Mouse (Mus musculus): ENCODE measurements around the gene Krt12. TPM values are rescaled to one million over a fixed set of nuclear protein-coding genes. Genes with fewer than 3 reads are reported as not detected.

Krt12 gene
- polyA plus RNA-seq, 1 experiment from 2014 or later = not detected

DNA sequence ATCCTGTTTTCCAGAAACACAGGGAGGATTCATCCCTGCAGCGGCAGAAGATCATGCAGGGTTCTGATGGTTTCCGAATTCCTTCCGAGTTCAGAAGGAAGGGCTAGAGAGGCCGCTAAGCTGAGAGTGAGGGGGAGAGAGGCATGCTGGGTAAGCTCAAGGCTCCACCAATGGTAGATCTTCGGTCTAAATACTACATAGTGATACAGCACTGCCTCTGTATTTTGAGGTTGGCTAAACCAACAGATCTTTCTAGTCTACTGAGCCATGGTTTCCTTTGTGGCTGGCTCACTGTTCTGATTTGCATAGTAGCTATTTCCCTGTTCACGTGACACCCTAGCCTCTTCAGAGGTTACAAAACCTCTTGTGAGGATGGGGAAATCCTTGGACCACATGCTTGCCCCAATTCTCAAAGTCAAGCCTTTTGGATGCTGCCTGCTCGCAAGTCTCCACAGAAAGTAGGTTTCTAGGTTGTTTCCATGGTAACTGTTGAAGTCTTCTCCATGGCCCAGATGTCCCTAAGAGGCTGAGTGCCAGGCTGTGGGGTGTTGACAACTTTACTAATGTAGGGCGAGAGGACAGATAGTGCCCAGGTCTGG lies 52.1 kb downstream of the Krt12 start:
- Histone ChIP-seq H3K9me3 (no peaks in the 10 kb centered on the region), H3K4me1 (no peaks in the 10 kb centered on the region), H3K9ac (no peak overlapping the region), H3K27me3 (no peaks in the 10 kb centered on the region; the same call in 1 of the 2 replicates), H3K4me3 (no peak overlapping the region), H3K36me3 (no peaks in the 10 kb centered on the region), H3K4me2 (no peak overlapping the region), H3K27ac (no peak overlapping the region)
- 84% methylated on average over 8 of the region's 8 CpGs for WGBS
- ATAC-seq (ENCODE audit: insufficient number of reproducible peaks, insufficient read depth, low FRiP score, low TSS enrichment, low read depth) = no peak

DNA sequence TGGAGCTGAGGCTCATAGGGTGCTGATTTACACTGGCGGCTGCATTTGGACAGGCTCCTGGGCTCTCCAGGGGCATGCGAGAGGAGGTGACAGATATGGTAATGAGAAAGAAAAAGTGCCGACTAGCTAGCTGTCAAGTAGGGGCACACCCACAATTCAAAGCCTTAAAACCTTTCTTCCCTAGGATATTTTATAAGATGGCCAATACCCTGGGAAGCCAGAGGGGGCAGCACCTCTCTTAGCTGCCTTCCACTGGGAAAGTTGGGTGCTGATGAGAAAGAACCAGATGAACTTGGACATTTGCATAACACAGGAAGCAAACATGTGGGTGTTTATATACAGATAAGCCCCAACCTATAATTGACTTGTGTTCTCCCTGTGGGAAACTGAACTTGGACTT lies 52.8 kb downstream of the Krt12 start:
- no peak for ATAC-seq (ENCODE audit: insufficient number of reproducible peaks, insufficient read depth, low FRiP score, low TSS enrichment, low read depth)
- no peaks in the 10 kb centered on the region for H3K4me1 ChIP-seq
- H3K9me3 ChIP-seq = no peaks in the 10 kb centered on the region
- no peak overlapping the region for H3K4me2 ChIP-seq
- no peak overlapping the region for H3K4me3 ChIP-seq
- H3K36me3 ChIP-seq = no peaks in the 10 kb centered on the region
- H3K9ac ChIP-seq = no peak overlapping the region
- H3K27ac ChIP-seq = no peak overlapping the region
- WGBS = 18% methylated on average over 3 of the region's 3 CpGs
- H3K27me3 ChIP-seq = no peaks in the 10 kb centered on the region; the same call in 1 of the 2 replicates

DNA sequence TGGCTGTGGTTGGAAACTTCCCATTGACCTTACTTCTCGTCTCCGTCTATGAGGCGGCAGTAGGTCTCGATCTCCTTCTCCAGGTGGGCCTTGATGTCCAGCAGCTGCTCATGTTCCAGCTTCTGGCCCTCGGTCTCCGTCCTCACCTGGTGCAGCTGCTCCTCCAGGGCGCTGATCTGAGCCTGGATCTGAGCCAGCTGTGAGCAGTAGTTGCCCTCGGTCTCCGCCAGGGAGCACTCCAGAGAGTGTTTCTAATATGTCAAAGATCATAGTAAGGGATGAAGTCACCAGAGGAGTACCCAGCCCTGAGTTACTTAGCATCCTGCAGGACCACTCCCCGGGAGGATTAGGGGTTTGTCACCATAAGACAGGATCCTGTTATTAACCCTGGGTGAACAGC lies 55.3 kb downstream of the Krt12 start:
- 48% methylated on average over 10 of the region's 10 CpGs for WGBS

More for the DNA sequence above, 55.3 kb downstream of the Krt12 start:
- Histone ChIP-seq H3K9ac (no peak overlapping the region), H3K9me3 (no peaks in the 10 kb centered on the region), H3K36me3 (no peaks in the 10 kb centered on the region), H3K27me3 (no peaks in the 10 kb centered on the region; the same call in 1 of the 2 replicates), H3K4me1 (no peaks in the 10 kb centered on the region), H3K4me3 (no peak overlapping the region), H3K27ac (no peak overlapping the region), H3K4me2 (no peak overlapping the region)
- ATAC-seq (ENCODE audit: insufficient number of reproducible peaks, insufficient read depth, low FRiP score, low TSS enrichment, low read depth) = no peak

Other genes with a start within 250 kb of the Krt12 start
- gene Smarce1, start 191.2 kb downstream of the Krt12 start, polyA plus RNA-seq (2015; fragmentation: Nextera tagmentation; extraction: Ambion mirVana) = 307 and 334 TPM in 2 replicates
- gene Krt222, start 178.2 kb downstream of the Krt12 start, polyA plus RNA-seq (2015; fragmentation: Nextera tagmentation; extraction: Ambion mirVana) = 0.41 and 0.42 TPM in 2 replicates
- gene Krt24, start 137.0 kb downstream of the Krt12 start, polyA plus RNA-seq (2015; fragmentation: Nextera tagmentation; extraction: Ambion mirVana) = 0.32 and 0.44 TPM in 2 replicates
- gene Krt25, start 99.3 kb downstream of the Krt12 start, polyA plus RNA-seq (2015; fragmentation: Nextera tagmentation; extraction: Ambion mirVana) = 0.12 and 0.34 TPM in 2 replicates
- 0.14 TPM in 1 of 2 replicates, not detected in the other for gene Krt26, start 84.3 kb downstream of the Krt12 start, polyA plus RNA-seq (2015; fragmentation: Nextera tagmentation; extraction: Ambion mirVana)
- gene Krt27, start 71.2 kb downstream of the Krt12 start, polyA plus RNA-seq (2015; fragmentation: Nextera tagmentation; extraction: Ambion mirVana) = 0.33 and 0.39 TPM in 2 replicates
- gene Krt28, start 47.4 kb downstream of the Krt12 start, polyA plus RNA-seq (2015; fragmentation: Nextera tagmentation; extraction: Ambion mirVana) = 1.1 and 1.4 TPM in 2 replicates
- gene Krt10, start 32.9 kb downstream of the Krt12 start, polyA plus RNA-seq (2015; fragmentation: Nextera tagmentation; extraction: Ambion mirVana) = 46.0 and 60.4 TPM in 2 replicates
- gene Krt20, start 15.9 kb upstream of the Krt12 start, polyA plus RNA-seq (2015; fragmentation: Nextera tagmentation; extraction: Ambion mirVana) = 0.24 and 3.2 TPM in 2 replicates
- gene Krt23, start 70.9 kb upstream of the Krt12 start, polyA plus RNA-seq (2015; fragmentation: Nextera tagmentation; extraction: Ambion mirVana) = 5.1 and 9.0 TPM in 2 replicates
- gene Krt39, start 99.1 kb upstream of the Krt12 start, polyA plus RNA-seq (2015; fragmentation: Nextera tagmentation; extraction: Ambion mirVana) = not detected in 2 replicates
- gene Krt40, start 120.9 kb upstream of the Krt12 start, polyA plus RNA-seq (2015; fragmentation: Nextera tagmentation; extraction: Ambion mirVana) = not detected in 2 replicates
- not detected in 2 replicates for gene Krtap3-3, start 128.6 kb upstream of the Krt12 start, polyA plus RNA-seq (2015; fragmentation: Nextera tagmentation; extraction: Ambion mirVana)
- not detected in 2 replicates for gene Krtap3-2, start 134.6 kb upstream of the Krt12 start, polyA plus RNA-seq (2015; fragmentation: Nextera tagmentation; extraction: Ambion mirVana)
- not detected in 2 replicates for gene Gm11939, start 137.2 kb upstream of the Krt12 start, polyA plus RNA-seq (2015; fragmentation: Nextera tagmentation; extraction: Ambion mirVana)
- not detected in 2 replicates for gene Krtap3-1, start 144.4 kb upstream of the Krt12 start, polyA plus RNA-seq (2015; fragmentation: Nextera tagmentation; extraction: Ambion mirVana)
- not detected in 2 replicates for gene Krtap1-5, start 158.8 kb upstream of the Krt12 start, polyA plus RNA-seq (2015; fragmentation: Nextera tagmentation; extraction: Ambion mirVana)
- not detected in 2 replicates for gene Krtap1-4, start 161.4 kb upstream of the Krt12 start, polyA plus RNA-seq (2015; fragmentation: Nextera tagmentation; extraction: Ambion mirVana)
- not detected in 2 replicates for gene Krtap1-3, start 169.1 kb upstream of the Krt12 start, polyA plus RNA-seq (2015; fragmentation: Nextera tagmentation; extraction: Ambion mirVana)
- gene Krtap9-3, start 175.8 kb upstream of the Krt12 start, polyA plus RNA-seq (2015; fragmentation: Nextera tagmentation; extraction: Ambion mirVana) = not detected in 2 replicates
- not detected in 2 replicates for gene Gm11938, start 181.0 kb upstream of the Krt12 start, polyA plus RNA-seq (2015; fragmentation: Nextera tagmentation; extraction: Ambion mirVana)
- not detected in 2 replicates for gene Gm11937, start 187.9 kb upstream of the Krt12 start, polyA plus RNA-seq (2015; fragmentation: Nextera tagmentation; extraction: Ambion mirVana)
- not detected in 2 replicates for gene Krtap2-4, start 192.6 kb upstream of the Krt12 start, polyA plus RNA-seq (2015; fragmentation: Nextera tagmentation; extraction: Ambion mirVana)
- not detected in 2 replicates for gene Gm11562, start 198.2 kb upstream of the Krt12 start, polyA plus RNA-seq (2015; fragmentation: Nextera tagmentation; extraction: Ambion mirVana)
- not detected in 2 replicates for gene Krtap4-1, start 206.0 kb upstream of the Krt12 start, polyA plus RNA-seq (2015; fragmentation: Nextera tagmentation; extraction: Ambion mirVana)
- gene Krtap4-2, start 212.8 kb upstream of the Krt12 start, polyA plus RNA-seq (2015; fragmentation: Nextera tagmentation; extraction: Ambion mirVana) = not detected in 2 replicates
- gene Krtap4-7, start 221.8 kb upstream of the Krt12 start, polyA plus RNA-seq (2015; fragmentation: Nextera tagmentation; extraction: Ambion mirVana) = not detected in 2 replicates
- not detected in 2 replicates for gene Gm11555, start 228.0 kb upstream of the Krt12 start, polyA plus RNA-seq (2015; fragmentation: Nextera tagmentation; extraction: Ambion mirVana)
- not detected in 2 replicates for gene Gm11563, start 236.7 kb upstream of the Krt12 start, polyA plus RNA-seq (2015; fragmentation: Nextera tagmentation; extraction: Ambion mirVana)
- not detected in 2 replicates for gene Krtap4-6, start 243.7 kb upstream of the Krt12 start, polyA plus RNA-seq (2015; fragmentation: Nextera tagmentation; extraction: Ambion mirVana)

Measured in embryonic facial prominence, embryonic 13.5 days (tissue).